Mouse (Mus musculus): ENCODE measurements at regions not wholly inside any gene's neighbourhood (a gene's known extent, or its start where the extent isn't known, plus 50 kb on each side); places are given as distances from the start of the nearest gene placed in this dataset.

DNA sequence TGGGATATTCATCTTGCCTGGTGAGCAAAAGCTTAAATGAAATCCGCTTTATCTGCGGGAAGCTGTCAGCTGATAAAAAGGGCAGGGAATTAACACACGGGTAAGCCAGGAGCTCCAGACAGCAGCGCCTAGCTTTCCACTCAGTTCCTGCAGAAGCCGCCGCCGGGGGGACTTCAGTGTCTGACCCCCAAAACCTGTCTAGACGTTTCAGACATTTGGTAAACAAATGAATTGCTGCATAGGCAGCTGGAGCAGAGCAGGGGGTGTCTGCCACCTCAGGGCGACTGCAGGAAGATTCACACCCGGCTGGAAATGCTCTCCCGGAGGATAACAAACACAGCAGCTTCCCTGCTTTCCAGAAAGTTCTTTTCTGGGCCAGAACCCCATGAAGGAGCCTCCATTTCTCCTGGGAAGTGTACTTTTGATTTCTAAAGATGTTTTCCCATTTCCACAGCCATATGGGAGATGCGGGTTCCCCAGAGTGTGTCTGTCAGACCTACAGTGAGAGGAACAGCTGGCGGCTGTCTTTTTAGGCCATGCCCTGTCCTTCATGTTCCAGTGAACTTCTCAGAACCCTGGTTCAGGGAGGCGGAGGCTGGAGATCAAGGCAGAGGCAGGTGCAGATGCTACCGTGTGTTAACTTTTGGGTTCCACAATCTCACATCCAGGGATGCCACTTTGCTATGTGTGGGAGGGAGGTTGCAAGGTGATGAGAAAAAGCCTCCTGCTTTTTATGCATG lies 58.7 kb upstream of the Pmepa1 start:
- DNase-seq (ENCODE audit: low read depth, low spot score), result peak; percentile 40

DNA sequence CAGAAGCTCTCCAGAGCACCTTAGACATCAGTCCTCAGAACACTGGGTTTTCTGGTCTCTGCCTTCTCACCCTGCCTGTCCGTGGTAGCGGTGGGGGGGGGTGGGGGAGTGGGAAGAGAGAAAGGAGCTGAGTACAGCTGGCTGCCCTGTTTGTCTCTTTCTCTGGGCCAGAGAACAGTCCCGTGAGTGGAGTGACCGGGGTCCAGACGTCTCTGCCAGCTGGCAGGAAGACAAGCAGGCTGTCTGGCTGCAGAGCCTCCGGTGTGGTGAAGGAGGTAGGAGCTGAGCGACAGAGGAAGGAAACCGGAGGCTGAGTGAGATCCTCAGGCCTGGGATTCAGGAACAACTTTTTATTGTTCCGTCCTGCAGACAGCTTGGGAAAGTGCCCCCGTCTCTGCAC lies 59.5 kb upstream of the Pmepa1 start:
- DNase-seq (ENCODE audit: low read depth, low spot score), result no peak

GRCm38 (mm10) chr2:173337666-173338065 lies 61.3 kb upstream of the Pmepa1 start:
- DNase-seq (ENCODE audit: low read depth, low spot score), result no peak

DNA sequence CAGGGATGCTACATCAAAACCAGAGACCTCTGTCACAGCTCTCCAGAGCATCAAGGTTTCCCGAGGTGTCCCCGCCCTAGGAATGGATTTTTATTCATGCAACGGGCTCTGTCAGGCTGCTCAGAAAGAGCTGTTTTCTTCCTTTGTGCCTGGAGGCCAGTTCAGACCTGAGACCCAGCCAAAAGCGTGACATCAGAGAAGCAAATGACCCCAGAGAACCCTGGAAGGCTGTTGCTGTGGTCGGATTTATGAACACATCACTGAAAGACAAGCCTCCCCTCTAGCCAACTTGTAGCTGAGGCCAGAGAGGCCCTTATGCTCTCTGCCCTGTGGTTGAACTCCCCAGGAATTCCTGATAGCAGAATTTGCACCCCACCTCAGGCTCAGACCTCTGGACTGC lies 62.3 kb upstream of the Pmepa1 start:
- no peak for DNase-seq (ENCODE audit: low read depth, low spot score)

DNA sequence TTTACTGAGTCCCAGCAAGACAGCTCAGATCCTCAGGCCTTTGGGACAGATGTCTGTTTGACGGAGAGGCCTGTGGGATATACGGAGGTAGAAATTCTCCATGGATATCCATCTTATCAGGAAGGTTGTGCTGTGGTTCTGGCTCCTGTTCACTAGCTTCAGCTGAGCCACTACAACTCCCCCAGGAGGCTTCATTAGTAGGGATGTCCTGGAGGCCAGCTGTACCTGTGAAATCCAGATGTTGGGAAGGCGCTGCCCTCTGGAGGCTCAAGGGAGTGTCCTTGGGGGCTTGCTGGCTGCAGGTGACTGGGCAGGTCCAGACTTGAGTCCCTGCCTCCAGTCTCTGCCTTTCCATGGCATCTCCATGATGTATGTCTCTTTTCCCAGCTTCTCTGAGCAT lies 62.9 kb upstream of the Pmepa1 start:
- DNase-seq (ENCODE audit: low read depth, low spot score), result no peak

DNA sequence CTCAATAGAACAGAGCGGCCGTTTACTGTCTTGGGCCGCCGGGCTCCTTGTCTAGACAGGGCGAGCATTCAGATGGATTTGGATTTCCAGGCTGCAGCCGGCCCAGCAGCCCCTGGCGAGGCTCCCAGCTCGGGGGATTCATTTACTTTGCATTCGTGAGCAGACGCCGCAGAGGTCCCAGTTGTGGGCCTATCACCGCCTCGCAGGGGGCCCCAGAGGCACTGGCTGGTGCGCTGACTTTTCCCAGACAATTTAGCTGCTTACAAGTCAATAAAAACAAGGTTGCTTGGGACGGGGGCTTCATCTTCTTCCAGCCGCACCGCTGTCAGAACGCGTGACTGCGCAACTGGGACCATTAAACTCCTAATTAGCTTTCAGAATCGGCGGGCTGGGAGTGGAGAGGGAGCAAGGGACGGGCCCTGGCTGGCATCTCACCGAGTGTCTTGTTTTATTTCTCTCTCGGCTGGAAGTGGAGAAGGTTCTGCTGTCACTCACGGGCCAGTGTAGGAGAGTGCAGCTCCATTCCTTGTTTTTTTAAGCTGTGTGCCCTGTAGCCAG lies 63.8 kb upstream of the Pmepa1 start:
- peak; percentile 61 for DNase-seq (ENCODE audit: low read depth, low spot score)

GRCm38 (mm10) chr2:173342605-173343260 lies 66.4 kb upstream of the Pmepa1 start:
- no peak for DNase-seq (ENCODE audit: low read depth, low spot score)

GRCm38 (mm10) chr2:173343665-173344064 lies 67.3 kb upstream of the Pmepa1 start:
- no peak for DNase-seq (ENCODE audit: low read depth, low spot score)

DNA sequence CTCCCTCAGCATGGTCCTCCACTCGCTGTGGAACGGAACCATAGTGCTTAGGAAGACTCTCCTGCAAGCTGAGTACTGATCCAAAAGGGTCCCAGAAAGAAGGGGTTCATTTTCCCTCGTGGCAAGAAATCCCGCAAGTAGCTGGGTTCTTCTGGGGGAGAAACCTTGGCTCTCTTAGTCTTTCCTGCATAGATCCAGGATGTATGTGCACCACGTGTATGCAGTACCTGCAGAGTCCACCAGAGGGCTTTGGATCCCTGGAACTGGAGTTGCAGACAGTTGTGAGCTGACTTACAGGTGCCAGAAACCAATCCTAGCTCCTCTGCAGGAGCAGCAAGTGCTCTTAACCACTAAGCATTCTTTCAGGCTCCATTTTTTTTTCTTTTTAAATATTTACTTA lies 67.9 kb upstream of the Pmepa1 start:
- no peak for DNase-seq (ENCODE audit: low read depth, low spot score)

DNA sequence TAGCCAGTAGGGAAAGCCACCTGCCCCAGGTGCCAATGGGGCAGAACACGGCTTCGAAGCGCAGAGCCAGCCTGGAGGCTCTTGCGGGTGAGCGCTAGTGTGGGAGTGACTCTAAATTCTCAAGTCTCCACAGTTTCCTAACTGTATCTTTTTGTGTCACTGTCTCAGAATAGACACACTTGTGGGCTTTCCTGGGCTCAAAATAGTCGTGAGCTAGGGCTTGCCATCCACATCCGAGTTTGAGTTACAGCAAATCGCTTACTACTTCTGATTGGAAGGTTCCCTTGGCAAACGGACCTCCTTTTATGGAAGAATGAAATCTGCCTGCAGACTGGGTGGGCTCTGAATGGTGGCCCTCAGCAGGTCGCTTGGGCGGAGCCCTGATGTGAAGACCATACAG lies 71.0 kb upstream of the Pmepa1 start:
- DNase-seq (ENCODE audit: low read depth, low spot score), result no peak

DNA sequence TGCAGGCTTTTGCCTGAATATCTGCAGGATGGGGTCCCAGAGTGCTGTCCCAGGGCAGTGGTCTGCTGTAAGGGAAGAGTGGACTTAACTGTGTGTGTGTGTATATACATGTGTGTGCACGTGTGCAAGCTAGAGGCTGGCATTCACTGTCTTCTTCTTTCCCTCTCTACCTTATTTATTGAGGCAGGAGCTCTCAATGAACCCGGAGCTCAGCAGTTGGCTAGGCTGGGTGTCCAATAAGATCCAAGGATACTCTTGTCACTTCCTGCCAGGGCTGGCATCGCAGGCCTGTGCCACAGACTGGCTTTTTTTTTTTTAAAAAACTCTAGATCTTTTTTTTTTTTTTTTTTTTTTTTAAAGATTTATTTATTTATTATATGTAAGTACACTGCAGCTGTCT lies 72.4 kb upstream of the Pmepa1 start:
- no peak for DNase-seq (ENCODE audit: low read depth, low spot score)

- DNase-seq (ENCODE audit: low read depth, low spot score), result no peak
These were observed 73.2 kb upstream of the Pmepa1 start for GRCm38 (mm10) chr2:173349510-173349909.

DNA sequence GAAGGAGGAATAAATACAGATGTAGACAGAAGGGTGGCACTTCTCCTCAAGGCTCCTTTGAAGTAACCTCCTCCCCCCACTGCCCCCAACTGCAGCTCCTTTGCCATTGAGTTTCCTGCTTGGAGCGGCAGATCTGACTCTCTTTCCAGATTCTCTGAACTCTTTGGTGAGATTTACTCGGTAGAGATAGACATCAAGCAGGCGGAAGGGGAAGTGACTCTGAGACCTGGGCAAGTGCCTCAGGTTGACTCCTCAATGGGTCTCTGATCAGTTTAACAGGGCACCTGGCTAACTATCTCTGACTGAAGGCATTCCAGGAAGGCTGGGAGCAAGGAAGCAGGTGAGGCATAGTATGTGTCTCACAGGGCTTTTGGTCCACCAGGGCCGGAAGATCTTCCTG lies 73.6 kb upstream of the Pmepa1 start:
- DNase-seq (ENCODE audit: low read depth, low spot score), result no peak

DNA sequence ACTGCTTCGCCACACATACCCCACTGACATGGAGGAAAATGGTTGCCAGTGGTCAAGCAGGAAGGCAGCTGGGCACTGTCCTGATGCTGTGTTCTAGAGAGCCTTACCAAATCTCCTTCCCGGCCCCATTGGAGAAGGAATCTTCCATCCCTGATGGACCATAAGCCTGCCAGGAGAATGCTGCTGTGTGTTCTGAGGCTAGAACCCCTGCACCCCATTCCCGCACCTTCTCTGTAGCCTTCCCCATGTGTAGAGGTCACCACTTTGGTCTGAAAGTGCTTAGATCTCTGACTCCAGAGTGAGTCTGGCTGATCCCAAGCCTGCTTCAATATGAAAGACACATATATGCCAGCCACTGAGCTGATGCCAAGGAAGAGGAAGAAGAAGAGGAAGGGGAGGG lies 74.1 kb upstream of the Pmepa1 start:
- DNase-seq (ENCODE audit: low read depth, low spot score), result no peak

DNA sequence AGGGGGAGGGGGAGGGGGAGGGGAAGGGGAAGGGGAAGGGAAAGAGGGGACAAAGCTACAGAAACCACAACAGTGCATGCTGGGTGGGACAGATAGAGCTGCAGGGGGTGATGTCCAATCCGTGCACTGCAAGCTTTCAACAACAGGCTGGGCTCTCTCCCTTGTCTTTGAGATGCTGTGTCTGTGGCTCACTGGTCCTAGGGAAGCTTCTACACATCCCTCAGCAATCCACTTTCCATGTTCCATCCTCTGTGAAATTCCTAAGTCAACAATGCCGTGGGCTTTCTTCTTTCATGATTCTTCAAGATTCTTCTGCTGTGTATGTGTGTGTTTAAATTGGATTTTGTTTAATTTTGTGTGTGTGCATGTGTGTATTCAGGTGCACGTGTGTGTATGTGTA lies 74.5 kb upstream of the Pmepa1 start:
- no peak for DNase-seq (ENCODE audit: low read depth, low spot score)

- DNase-seq (ENCODE audit: low read depth, low spot score), result peak; percentile 70
These were observed 75.8 kb upstream of the Pmepa1 start for GRCm38 (mm10) chr2:173351831-173352755.

DNA sequence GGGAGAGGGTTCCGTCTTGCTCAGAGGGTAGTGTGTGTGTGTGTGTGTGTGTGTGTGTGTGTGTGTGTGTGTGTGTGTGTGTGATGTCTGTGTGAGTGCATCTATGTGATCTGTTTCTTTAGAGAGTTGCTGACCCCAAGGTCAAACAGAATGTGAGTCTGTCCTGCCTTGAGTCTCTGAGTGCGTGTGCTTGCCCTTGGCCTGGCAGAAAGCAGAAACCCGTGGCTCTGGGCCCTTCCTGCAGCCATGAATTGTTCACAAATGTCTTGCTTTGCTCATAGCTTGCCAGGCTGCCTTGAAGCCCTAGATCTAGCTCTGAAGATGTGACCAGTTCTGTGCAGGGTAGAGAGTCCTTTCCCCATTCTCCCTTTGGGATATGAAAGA lies 76.4 kb upstream of the Pmepa1 start:
- no peak for DNase-seq (ENCODE audit: low read depth, low spot score)

GRCm38 (mm10) chr2:173353435-173354241 lies 77.3 kb upstream of the Pmepa1 start:
- DNase-seq (ENCODE audit: low read depth, low spot score), result no peak

- no peak for DNase-seq (ENCODE audit: low read depth, low spot score)
These were observed 80.5 kb upstream of the Pmepa1 start for GRCm38 (mm10) chr2:173356786-173357185.

DNA sequence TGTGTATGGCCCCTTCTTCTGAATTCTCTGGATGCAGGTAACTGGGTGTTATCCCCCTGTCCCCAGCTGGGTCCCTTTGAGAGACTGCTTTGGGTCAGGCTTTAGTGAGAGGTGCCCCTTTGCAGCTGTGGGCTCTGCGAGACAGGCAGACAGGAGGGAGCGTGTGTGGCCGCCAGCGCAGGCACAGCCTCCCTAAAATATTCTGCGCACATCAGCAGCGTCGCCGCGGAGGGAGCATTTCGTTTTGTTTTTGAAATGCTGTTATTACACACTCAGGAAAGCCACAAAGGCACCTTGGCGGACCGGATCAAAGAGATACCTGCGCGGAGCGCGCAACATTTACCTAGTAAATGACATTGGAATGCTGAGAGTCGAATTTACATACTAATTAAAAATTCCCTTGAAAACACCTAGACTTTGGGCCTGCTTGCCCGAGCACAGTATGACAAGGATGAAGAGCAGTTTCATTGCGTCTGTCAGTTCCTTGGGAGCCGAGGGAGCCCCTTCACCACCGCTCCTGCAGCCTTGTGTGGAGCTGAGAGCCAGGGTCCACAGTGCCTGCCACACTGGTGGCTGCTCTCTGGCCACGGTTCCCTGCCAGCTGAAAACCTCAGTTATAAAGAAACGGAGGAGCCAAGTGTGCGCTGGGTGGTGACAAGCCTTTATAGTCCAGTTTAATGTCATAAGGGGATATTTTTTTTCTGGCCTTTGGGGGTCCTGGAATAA lies 89.3 kb upstream of the Pmepa1 start:
- DNase-seq (ENCODE audit: low read depth, low spot score), result no peak

DNA sequence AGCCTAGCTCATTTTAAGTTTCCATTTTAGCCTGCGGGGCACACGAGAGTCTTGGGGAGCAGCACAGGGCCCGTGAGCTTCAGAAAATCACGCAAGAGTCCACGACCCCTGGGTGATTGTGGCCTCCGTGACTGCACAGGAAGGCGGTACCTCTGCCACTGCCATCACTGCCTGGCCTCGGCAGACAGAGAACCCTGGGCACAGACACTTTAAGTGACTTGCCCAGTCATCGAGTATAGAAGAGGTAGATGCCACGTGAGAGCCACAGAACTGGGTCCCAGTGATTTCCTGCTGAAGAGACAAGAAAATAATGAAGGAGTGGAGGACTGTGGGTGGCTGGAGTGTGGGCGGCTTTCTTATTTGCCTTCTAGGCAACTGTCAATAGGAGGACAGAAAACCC lies 90.4 kb upstream of the Pmepa1 start:
- DNase-seq (ENCODE audit: low read depth, low spot score), result no peak
